Mouse (Mus musculus) duodenum, adult 2 months (tissue): ENCODE data around the gene Chst8. TPM values are rescaled to one million over a fixed set of nuclear protein-coding genes. Genes with fewer than 3 reads are reported as not detected.

Experiments used
- polyA plus RNA-seq: library from polyadenylated mRNA; depleted of rRNA; stranded (reverse); fragments of >200 nt; gene quantifications from 2 replicates; pipeline ENCODE4 v1.2.3, GENCODE M21; 2012; ENCODE audit warnings: low replicate concordance; rRNA removed

Chst8 gene
- 1.1 and 1.9 TPM in 2 replicates for polyA plus RNA-seq

DNA sequence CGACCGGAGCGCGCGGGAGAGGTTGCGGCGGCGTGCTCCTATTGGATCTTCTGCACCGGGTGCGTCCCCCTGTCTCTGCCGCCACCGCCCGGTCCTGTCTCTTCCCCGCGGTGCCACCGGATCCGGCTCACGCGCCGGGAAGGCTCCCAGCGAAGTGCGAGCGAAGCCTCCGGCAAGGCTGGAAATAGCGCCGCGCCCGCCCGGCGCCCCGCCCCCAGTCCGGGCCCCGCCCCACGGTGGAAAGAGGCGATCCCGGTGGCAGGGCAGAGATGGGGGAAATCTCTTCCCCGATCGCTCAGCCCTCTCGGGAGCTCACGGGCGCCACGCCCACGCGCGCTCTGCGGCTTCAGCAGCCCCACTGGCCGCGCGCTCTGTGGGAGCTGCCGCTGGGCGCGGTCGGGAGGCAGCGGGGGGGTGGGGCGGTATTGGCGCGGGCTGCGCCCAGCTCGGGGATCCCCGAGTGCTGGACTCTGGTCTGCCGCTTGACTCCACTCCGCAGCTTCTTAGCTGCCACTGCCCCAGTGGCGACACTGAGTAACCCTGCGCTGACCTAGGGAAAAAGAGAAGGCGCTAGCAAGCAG, at the start of gene Chst8:
Gene Chst8, minus strand, starts transcription at position 181 of the 581 bp plus-strand sequence.

DNA sequence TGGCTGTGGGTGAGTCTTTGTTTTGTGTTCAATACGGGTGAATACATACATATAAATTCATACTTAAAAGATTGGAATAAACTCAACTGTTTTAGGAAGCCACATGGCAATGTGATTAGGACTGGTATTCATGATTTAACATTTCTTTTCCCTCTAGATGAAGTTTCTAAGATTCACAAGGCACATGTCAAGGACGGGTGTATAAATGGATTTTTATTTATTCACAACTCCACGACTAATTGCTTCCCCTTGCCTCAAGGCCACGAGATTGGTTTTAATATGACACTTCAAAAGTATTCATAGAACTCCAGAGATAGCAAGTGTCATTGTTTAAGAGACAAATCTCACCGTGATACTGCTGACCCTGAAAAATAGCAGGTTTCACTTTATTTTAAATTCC, 155.9 kb downstream of the Chst8 start, which contains the start of gene Kctd15:
Gene Kctd15, minus strand, starts transcription at position 101 of the 400 bp plus-strand sequence.

Other genes with a start within 250 kb of the Chst8 start
- 6.2 and 10.1 TPM in 2 replicates for gene Kctd15, start 156.0 kb downstream of the Chst8 start, polyA plus RNA-seq
- gene Pepd, start 99.7 kb upstream of the Chst8 start, polyA plus RNA-seq, result 147 and 853 TPM in 2 replicates
- 2.1 and 3.6 TPM in 2 replicates for gene Cebpg, start 243.9 kb upstream of the Chst8 start, polyA plus RNA-seq